Mouse (Mus musculus) yolk sac, embryonic 10.5 days (tissue): Measurements from ENCODE around the gene BC029722.
"Not testable (repeated sequence)": the region's sequence is repeated elsewhere in the genome, so short reads cannot be mapped to it uniquely, and the experiment has no call there.

Source experiments
- DNase-seq: peaks from one replicate; pipeline ENCODE4 v3.0.0-alpha.2; 2017; ENCODE audit warnings: low spot score

Gene BC029722

GRCm38 (mm10) chr2:155819392-155819448 lies at the start of gene BC029722:
TSS of gene BC029722 (minus strand) at chr2:155819426.
- no peak for DNase-seq

DNA sequence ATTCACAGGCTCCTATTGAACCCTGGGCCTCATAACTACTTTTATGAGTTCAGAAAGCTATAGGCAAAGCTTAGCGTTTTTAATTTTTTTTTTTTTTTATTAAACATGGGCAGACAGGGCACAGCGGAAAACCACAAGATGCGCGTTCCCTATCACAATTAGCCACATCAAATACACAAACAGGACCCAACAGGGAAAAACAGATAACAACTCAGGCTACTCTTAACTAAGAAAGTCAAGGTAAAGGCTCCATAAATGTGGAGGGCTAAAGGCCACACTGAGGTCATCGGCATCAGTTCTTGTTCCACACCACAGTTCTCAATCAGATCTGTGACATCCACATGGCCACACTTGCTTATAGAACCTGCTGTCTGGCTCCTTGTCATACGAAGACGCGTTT lies 49.1 kb upstream of the BC029722 start:
- no peak for DNase-seq

DNA sequence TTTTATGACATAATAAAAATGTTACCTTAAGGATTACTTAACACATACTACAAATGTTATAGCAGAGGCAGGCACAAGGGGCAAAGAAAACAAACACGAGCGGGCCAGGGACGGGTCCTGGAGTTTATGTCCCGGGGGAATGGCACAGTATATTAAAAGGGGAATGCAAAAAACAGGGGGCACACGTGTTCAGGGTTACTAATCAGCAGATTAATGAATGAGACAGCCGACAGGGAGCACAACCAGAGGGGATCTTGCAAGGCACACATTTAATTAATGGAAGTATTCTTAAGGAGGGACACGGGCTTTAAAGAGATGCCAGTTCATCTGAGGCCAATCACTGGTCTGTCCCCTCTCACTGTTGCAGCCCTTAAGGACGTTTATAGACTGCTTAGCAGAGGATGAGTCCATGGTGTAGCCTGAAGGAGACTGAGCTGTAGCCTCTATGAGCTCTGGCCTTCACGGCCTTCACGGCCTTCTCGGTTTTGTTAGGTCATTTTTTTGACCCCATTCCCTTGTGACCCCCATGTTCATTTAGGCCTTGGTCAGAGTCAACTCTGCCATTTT lies 44.2 kb upstream of the BC029722 start:
- no peak for DNase-seq

GRCm38 (mm10) chr2:155862573-155863300 lies 43.5 kb upstream of the BC029722 start:
- DNase-seq: no peak

DNA sequence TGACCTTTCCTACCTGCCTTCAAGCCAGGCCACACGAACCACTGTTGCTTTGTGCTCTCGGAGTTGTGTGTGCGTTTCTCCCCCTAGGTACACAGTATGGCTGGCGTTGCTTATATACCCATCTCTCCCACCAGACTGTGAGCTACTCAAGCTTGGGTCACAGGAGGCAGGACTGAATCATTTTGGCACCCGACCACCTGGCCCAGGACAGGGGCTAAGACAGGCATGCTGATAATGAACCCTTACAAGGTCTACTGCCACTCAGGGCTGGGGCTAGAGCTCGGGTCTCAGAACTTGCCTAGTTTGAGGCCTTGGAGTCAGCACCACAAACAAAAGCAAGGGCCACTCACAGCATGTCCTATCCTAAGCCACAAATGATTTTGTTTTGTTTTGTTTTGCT lies 42.4 kb upstream of the BC029722 start:
- DNase-seq: no peak

- peak; percentile 53 for DNase-seq
Measured at GRCm38 (mm10) chr2:155860102-155860501, 40.9 kb upstream of the BC029722 start.

DNA sequence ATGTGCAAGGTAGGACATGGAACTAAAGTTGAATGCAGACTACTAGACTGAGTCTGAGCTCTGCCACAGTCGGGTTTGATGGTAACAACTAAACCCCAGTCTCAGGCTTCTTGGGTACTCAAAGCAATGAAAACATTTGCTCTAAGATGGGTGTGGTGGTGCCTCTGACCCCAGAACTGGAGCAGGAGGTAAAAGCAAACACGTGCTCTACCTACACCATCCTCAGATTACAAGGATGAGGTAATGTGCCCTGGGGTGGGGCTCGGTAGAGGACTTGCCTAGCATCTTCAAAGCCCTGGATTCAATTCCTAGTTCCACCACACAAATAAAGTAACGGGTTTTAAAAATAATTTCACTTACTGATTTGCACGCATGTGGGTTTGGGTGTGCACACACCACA lies 33.3 kb upstream of the BC029722 start:
- no peak for DNase-seq

DNA sequence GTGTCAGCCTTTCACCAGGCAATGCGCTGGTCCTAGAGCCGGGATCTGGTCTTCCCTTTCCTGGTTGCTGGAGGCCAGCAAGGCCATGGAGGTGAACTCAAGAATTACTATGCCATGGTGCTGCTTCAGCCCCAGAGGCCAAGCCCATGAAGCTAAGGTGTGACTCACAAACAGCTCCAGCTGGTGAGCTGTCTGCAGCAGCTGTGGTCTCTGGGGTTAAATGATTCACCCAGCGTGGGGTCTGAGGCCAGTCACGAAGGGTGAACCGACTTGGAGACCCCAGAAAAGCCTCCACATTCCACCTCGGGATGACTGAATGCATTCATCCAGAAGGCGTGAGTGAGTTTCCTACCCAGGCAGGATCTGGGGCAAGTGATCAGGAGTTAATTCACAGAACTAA lies 30.9 kb upstream of the BC029722 start:
- no peak for DNase-seq

GRCm38 (mm10) chr2:155849464-155849863 lies 30.2 kb upstream of the BC029722 start:
- DNase-seq: no peak

GRCm38 (mm10) chr2:155848291-155848690 lies 29.1 kb upstream of the BC029722 start:
- DNase-seq: peak; percentile 74

DNA sequence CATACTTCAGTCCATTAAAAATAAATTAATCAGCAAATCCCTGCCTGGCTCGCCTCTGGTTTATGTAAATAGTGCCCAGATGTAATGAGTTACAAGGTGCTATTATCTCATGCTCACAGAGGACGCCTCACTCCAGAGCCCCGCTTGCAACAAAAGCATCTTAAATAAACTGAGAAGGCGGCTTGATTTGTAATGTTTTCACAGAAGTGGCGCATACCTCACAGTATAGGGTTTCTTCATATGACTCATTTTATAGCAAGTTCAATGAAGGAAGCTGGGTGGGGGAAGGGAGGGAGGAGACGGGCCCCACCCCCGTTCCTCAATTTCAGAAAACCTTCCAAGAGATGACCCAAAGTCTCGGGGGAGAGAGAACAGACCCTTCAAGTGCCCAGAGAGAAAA lies 27.7 kb upstream of the BC029722 start:
- DNase-seq: no peak

GRCm38 (mm10) chr2:155838961-155839360 lies 19.7 kb upstream of the BC029722 start:
- no peak for DNase-seq

GRCm38 (mm10) chr2:155837961-155838360 lies 18.7 kb upstream of the BC029722 start:
- DNase-seq: no peak

GRCm38 (mm10) chr2:155834732-155835131 lies 15.5 kb upstream of the BC029722 start, which contains the start of gene Fam83c:
TSS of gene Fam83c (minus strand) at chr2:155834854.
- DNase-seq: no peak

- not testable (repeated sequence) for DNase-seq
Measured at GRCm38 (mm10) chr2:155832087-155832486, 12.9 kb upstream of the BC029722 start.

GRCm38 (mm10) chr2:155831302-155831701 lies 12.1 kb upstream of the BC029722 start:
- DNase-seq: peak; percentile 32

DNA sequence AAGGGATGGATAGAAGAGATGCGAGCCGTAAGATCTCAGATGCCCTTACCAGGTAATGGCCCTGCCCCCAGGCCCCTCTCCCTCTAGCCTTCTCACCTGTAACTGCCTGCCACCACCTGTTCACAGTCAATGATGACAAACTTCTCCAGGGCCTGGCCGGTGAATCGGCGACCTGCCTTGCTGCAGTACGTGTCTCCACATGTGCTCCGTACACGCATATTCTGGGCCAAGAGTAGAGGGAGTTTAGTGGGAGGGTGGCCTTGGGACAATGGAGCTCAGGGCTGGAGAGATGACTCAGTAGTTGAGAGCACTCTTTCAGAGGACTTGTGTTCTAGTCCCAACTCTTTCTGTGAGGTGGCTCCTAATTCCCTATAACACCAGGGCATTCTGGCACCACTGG lies 11.6 kb upstream of the BC029722 start:
- no peak for DNase-seq

GRCm38 (mm10) chr2:155826630-155827424 lies 7.6 kb upstream of the BC029722 start, which contains the start of gene Eif6:
TSS of gene Eif6 (minus strand) at chr2:155826925.
- DNase-seq: peak; percentile 94

- peak; percentile 59 for DNase-seq
Measured at GRCm38 (mm10) chr2:155825904-155826629, 6.8 kb upstream of the BC029722 start.

GRCm38 (mm10) chr2:155823722-155824121 lies 4.5 kb upstream of the BC029722 start:
- DNase-seq: no peak

DNA sequence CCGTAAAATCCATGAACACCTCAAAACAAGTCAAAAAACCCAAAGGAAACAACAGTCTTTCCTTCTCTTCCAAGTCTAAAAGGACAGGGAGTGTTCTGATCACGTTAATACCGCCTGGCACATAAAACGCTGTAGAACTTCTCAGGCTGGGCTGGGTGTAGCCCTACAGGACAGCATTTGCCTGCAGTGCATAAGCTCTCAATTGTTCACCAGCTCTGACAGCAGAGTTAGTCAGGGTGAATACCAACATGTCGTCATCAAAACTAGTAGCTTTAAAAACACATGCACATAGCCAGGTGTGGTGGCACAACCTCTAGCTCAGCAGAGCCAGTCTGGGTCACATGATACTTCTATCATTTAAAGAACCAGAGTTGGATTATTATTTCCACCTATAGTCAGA lies 1.6 kb upstream of the BC029722 start:
- no peak for DNase-seq

DNA sequence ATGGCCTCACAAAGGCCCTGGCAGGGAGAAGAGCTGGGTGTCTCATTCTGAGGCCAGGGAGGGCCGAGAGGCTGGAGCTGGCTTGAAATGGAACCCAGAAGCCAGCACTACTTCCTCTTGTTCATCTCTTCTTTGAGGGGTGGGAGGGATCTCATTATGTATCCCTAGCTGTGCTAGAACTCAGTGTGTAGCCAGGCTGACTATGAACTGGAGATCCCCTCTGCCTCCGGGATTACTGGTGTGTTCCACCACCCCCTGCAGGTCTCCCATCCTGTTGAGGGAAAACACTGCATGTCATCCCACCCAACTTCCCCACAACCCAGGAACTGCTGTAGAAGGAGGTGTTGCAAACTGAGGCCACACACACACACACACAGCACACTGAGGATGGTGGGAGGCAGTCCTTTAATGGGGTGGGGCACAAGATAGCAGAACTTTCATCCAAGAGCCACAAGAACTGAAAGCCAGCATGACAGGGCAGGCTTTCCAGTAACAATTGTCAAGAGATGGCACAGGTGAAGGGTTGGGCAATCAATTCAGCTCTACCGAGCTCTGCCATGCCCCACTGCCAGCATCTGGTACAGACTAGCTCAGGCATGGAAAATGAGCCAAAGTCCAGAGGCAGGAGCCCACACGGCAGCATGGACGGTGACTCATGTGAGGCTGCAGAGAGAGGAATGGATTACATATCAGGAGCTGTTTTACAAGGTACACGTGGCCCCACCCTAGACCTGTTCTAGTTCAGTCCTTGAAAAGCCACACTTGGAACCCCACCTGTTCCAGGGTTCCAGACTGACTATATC lies 424 bp upstream of the BC029722 start:
- DNase-seq: peak; percentile 74
